Mouse (Mus musculus): ENCODE results near the gene Inpp4b. TPM values are rescaled to one million over a fixed set of nuclear protein-coding genes. Genes with fewer than 3 reads are reported as not detected.
A peak's percentile ranks its signal among the peaks of the same experiment; 100 is the strongest.
"Not testable (repeated sequence)": the region's sequence is repeated elsewhere in the genome, so short reads cannot be mapped to it uniquely, and the experiment has no call there.

Inpp4b gene
- polyA plus RNA-seq, 1 experiment from 2014 or later, result 6.6 TPM

DNA sequence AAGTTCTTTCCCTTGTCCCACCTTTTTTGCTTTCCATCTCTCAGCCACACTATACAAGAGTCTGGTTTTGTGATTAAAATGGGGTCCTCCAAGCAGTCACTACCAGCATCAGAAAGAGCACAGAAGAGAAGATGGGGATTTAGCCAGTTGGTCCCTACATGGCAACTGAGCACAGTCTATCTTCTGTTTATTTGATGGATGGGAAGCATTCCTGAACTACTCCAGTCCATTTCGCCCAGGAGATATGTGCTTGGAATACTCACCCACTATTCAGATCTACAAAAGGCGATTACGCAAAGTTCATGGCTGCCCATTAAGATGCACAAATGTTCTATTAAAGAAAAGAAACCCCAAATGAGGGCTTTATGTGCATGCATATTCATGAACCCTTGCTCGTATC lies 661.8 kb downstream of the Inpp4b start:
- Histone ChIP-seq H3K4me1 (replicated peaks) (no peaks in the 10 kb centered on the region; the same call in 1 of the 2 replicates), H3K27ac (no peak overlapping the region), H3K9ac (no peak overlapping the region), H3K4me2 (no peak overlapping the region), H3K4me3 (no peak overlapping the region), H3K9me3 (no peaks in the 10 kb centered on the region), H3K36me3 (no peaks in the 10 kb centered on the region), H3K27me3 (no peaks in the 10 kb centered on the region)
- WGBS, result 49% methylated on average over 4 of the region's 4 CpGs
- ATAC-seq (ENCODE audit: low FRiP score), result peak; percentile 89

- Histone ChIP-seq H3K4me2 (no peak overlapping the region), H3K27ac (no peak overlapping the region), H3K4me3 (no peak overlapping the region), H3K4me1 (replicated peaks) (no peaks in the 10 kb centered on the region; the same call in 1 of the 2 replicates), H3K36me3 (no peaks in the 10 kb centered on the region), H3K9me3 (no peaks in the 10 kb centered on the region), H3K27me3 (no peaks in the 10 kb centered on the region), H3K9ac (no peak overlapping the region)
- no peak for ATAC-seq (ENCODE audit: low FRiP score)
- 83% methylated on average over 2 of the region's 2 CpGs for WGBS
These were observed 663.1 kb downstream of the Inpp4b start for GRCm38 (mm10) chr8:82005466-82005865.

- Histone ChIP-seq H3K4me3 (no peak overlapping the region), H3K4me2 (no peak overlapping the region), H3K4me1 (replicated peaks) (peaks cover 10% of the 10 kb centered on the region), H3K27me3 (no peaks in the 10 kb centered on the region), H3K36me3 (no peaks in the 10 kb centered on the region), H3K9me3 (no peaks in the 10 kb centered on the region), H3K27ac (no peak overlapping the region), H3K9ac (no peak overlapping the region)
- ATAC-seq (ENCODE audit: low FRiP score), result no peak
- 66% methylated on average over 5 of the region's 5 CpGs for WGBS
These were observed 675.4 kb downstream of the Inpp4b start for GRCm38 (mm10) chr8:82017792-82018191.

GRCm38 (mm10) chr8:82027401-82027800 lies 685.0 kb downstream of the Inpp4b start:
- Histone ChIP-seq H3K9me3 (no peaks in the 10 kb centered on the region), H3K36me3 (no peaks in the 10 kb centered on the region), H3K4me1 (replicated peaks) (peaks cover 13% of the 10 kb centered on the region; the same call in 1 of the 2 replicates), H3K4me2 (no peak overlapping the region), H3K27me3 (no peaks in the 10 kb centered on the region), H3K27ac (no peak overlapping the region), H3K4me3 (no peak overlapping the region), H3K9ac (no peak overlapping the region)
- 36% methylated on average over 3 of the region's 3 CpGs for WGBS
- peak; percentile 72; the same call in 1 of the 2 replicates for ATAC-seq (ENCODE audit: low FRiP score)

DNA sequence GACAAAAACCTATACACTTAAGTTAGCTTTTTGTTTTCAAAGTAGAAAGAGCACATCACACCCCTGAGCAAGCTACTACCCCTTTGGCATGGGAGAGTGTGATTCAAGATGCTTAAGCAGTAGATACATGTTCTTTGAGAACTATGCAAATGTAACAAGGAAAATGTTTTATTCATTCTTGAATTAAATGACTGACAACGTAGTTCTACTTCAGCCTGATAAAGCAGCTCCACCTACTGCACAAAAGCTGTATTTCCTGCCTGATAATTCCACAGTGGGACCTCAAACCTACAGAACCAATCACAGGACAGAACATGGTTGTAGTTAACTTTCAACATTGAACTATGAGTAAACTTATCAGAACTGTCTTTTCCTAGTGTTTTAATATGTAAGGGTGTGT lies 686.5 kb downstream of the Inpp4b start:
- peaks cover 13% of the 10 kb centered on the region; the same call in 1 of the 2 replicates for H3K4me1 ChIP-seq (replicated peaks)
- H3K27ac ChIP-seq, result no peak overlapping the region
- no peak for ATAC-seq (ENCODE audit: low FRiP score)
- WGBS, result 21% methylated on average over 1 of the region's 1 CpGs
- no peak overlapping the region for H3K9ac ChIP-seq
- H3K36me3 ChIP-seq, result no peaks in the 10 kb centered on the region
- no peak overlapping the region for H3K4me3 ChIP-seq
- H3K4me2 ChIP-seq, result no peak overlapping the region
- H3K27me3 ChIP-seq, result no peaks in the 10 kb centered on the region
- H3K9me3 ChIP-seq, result no peaks in the 10 kb centered on the region

DNA sequence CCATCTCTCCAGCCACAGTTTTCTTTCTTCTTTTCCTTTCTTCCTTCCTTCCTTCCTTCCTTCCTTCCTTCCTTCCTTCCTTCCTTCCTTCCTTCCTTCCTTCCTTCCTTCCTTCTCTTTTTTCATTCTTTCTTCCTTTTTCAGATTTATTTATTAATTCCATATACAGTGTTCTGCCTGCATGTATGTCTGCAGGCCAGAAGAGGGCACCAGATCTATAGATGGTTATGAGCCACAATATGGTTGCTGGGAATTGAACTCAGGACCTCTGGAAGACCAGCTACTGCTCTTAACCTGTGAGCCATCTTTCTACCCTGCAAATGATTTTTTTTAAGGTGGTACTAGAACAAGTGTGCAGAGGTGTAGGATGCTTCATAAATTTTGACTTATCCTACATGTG lies 689.7 kb downstream of the Inpp4b start:
- H3K4me1 ChIP-seq (replicated peaks); H3K9me3 ChIP-seq; H3K4me3 ChIP-seq; H3K9ac ChIP-seq; H3K27me3 ChIP-seq; H3K36me3 ChIP-seq; H3K27ac ChIP-seq; ATAC-seq (ENCODE audit: low FRiP score); H3K4me2 ChIP-seq: not testable (repeated sequence)

DNA sequence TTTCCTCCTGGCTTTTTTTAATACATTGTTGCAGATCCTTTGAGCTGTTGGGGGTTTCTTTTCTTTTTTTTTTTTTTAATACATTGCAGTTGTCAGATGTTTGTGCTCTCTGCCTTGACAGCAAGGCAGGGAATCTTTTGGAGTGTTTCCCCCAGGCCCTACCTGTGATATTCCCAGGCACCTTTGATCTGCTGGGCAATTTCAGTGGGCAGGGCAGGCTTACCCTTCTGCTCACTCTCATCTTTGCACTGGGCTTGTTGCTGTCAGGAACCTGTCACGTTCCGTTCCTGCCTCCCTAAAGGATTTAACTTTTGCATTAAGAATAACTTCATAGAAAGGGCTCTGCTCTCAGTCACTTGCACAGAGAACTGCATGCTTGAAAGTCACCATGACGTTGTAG lies 711.7 kb downstream of the Inpp4b start:
- Histone ChIP-seq H3K9ac (no peak overlapping the region), H3K27ac (no peak overlapping the region), H3K27me3 (no peaks in the 10 kb centered on the region), H3K9me3 (no peaks in the 10 kb centered on the region), H3K36me3 (no peaks in the 10 kb centered on the region), H3K4me1 (replicated peaks) (no peaks in the 10 kb centered on the region), H3K4me2 (no peak overlapping the region), H3K4me3 (no peak overlapping the region)
- no peak for ATAC-seq (ENCODE audit: low FRiP score)
- 72% methylated on average over 3 of the region's 3 CpGs for WGBS

DNA sequence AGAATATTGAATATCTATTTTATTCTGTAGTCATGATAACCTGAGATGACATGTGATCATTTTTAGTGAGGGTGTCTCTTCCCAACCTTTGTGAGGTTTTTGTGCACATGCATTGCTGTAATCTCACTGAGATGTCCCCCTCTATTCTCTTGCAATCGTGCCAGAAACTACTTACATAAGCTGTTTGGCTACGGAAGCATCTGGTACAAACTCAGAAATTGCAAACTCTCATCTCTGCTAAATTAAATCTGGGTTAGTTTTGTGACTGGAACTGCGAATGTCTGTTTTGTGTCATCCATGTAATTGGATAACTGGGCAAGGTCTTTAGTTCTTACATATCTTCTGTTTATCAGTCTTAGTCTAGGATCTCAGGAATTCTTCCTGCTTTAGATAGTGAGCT lies 725.3 kb downstream of the Inpp4b start:
- Histone ChIP-seq H3K27me3 (no peaks in the 10 kb centered on the region), H3K27ac (no peak overlapping the region), H3K9ac (no peak overlapping the region), H3K4me3 (no peak overlapping the region), H3K4me1 (replicated peaks) (no peaks in the 10 kb centered on the region), H3K36me3 (no peaks in the 10 kb centered on the region), H3K4me2 (no peak overlapping the region), H3K9me3 (no peaks in the 10 kb centered on the region)
- 89% methylated on average over 3 of the region's 3 CpGs for WGBS
- ATAC-seq (ENCODE audit: low FRiP score), result no peak

- Histone ChIP-seq H3K36me3 (no peaks in the 10 kb centered on the region), H3K4me3 (no peak overlapping the region), H3K9me3 (no peaks in the 10 kb centered on the region), H3K4me2 (no peak overlapping the region), H3K9ac (no peak overlapping the region), H3K4me1 (replicated peaks) (no peaks in the 10 kb centered on the region), H3K27ac (no peak overlapping the region), H3K27me3 (no peaks in the 10 kb centered on the region)
- ATAC-seq (ENCODE audit: low FRiP score), result no peak
These were observed 736.9 kb downstream of the Inpp4b start for GRCm38 (mm10) chr8:82079267-82079666.

- H3K4me3 ChIP-seq; H3K36me3 ChIP-seq; ATAC-seq (ENCODE audit: low FRiP score); H3K27ac ChIP-seq; H3K9ac ChIP-seq; H3K4me1 ChIP-seq (replicated peaks); H3K4me2 ChIP-seq; H3K9me3 ChIP-seq; H3K27me3 ChIP-seq: not testable (repeated sequence)
- WGBS, result 98% methylated on average over 7 of the region's 7 CpGs
These were observed 744.3 kb downstream of the Inpp4b start for GRCm38 (mm10) chr8:82086631-82087030.

DNA sequence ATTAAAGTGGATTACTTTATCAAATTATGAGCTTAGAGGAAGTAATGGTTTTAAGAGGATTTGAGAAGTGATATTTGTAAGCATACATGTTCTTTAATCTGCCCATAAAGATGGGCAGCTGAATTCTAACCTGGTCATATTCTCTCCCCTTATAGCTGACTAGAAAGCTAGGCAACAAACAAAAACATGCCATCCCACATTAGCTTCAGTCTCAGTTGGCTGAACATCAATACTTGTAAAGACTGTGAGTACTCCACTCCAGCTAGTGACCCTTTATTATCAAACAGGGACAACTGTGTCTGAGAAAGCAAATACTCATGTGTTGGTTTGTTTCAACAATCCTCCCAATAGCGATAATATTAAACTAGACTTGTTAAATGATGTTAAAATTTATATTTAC lies 748.5 kb downstream of the Inpp4b start:
- no peak for ATAC-seq (ENCODE audit: low FRiP score)
- no peaks in the 10 kb centered on the region for H3K27me3 ChIP-seq
- no peaks in the 10 kb centered on the region for H3K36me3 ChIP-seq
- H3K4me2 ChIP-seq, result no peak overlapping the region
- 0 out of 2 replicates have a peak, but pooled peaks cover 6% of the 10 kb centered on the region for H3K9me3 ChIP-seq
- no peaks in the 10 kb centered on the region for H3K4me1 ChIP-seq (replicated peaks)
- no peak overlapping the region for H3K27ac ChIP-seq
- H3K4me3 ChIP-seq, result no peak overlapping the region
- H3K9ac ChIP-seq, result no peak overlapping the region
- 89% methylated on average over 1 of the region's 1 CpGs for WGBS

- no peak for ATAC-seq (ENCODE audit: low FRiP score)
- Histone ChIP-seq H3K27ac (no peak overlapping the region), H3K9ac (no peak overlapping the region), H3K4me3 (no peak overlapping the region), H3K4me1 (replicated peaks) (no peaks in the 10 kb centered on the region), H3K9me3 (no peaks in the 10 kb centered on the region), H3K36me3 (no peaks in the 10 kb centered on the region), H3K27me3 (no peaks in the 10 kb centered on the region), H3K4me2 (no peak overlapping the region)
These were observed 750.9 kb downstream of the Inpp4b start for GRCm38 (mm10) chr8:82093274-82093673.

GRCm38 (mm10) chr8:82104560-82104959 lies 762.2 kb downstream of the Inpp4b start:
- H3K4me1 ChIP-seq (replicated peaks), result no peaks in the 10 kb centered on the region

DNA sequence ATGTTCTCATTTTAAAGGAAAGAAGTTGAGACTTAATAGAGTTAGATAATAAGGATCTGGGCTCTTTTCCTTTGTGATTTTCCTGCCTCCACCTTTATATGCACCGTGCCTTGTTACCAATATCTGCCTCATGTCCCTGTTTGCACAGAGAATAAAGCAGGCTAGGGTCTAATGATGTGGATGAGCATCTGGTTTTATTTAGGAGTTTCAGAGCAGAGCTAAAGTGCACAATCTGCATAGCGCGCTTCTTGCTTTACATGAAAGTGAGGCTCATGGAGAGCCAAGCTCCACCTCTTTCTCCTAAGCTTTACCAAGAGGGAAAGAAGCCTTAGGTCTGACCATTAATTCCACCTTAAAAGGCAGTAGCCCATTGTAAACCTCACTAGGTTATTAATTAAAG lies 763.8 kb downstream of the Inpp4b start:
- H3K9ac ChIP-seq, result no peak overlapping the region
- no peaks in the 10 kb centered on the region for H3K36me3 ChIP-seq
- H3K27me3 ChIP-seq, result no peaks in the 10 kb centered on the region
- no peak overlapping the region for H3K27ac ChIP-seq
- no peak overlapping the region for H3K4me3 ChIP-seq
- no peaks in the 10 kb centered on the region for H3K9me3 ChIP-seq
- WGBS, result 85% methylated on average over 3 of the region's 3 CpGs
- ATAC-seq (ENCODE audit: low FRiP score), result no peak
- no peaks in the 10 kb centered on the region for H3K4me1 ChIP-seq (replicated peaks)
- no peak overlapping the region for H3K4me2 ChIP-seq

More at GRCm38 (mm10) chr8:82104560-82104959, 762.2 kb downstream of the Inpp4b start:
- ATAC-seq (ENCODE audit: low FRiP score), result no peak
- no peak overlapping the region for H3K9ac ChIP-seq
- no peak overlapping the region for H3K4me2 ChIP-seq
- H3K27ac ChIP-seq, result no peak overlapping the region
- H3K4me3 ChIP-seq, result no peak overlapping the region
- no peaks in the 10 kb centered on the region for H3K36me3 ChIP-seq
- no peaks in the 10 kb centered on the region for H3K27me3 ChIP-seq
- H3K9me3 ChIP-seq, result no peaks in the 10 kb centered on the region
